Mouse (Mus musculus) left cerebral cortex, postnatal 4 days (tissue): ENCODE measurements around the gene Adad1. TPM values are rescaled to one million over a fixed set of nuclear protein-coding genes. Genes with fewer than 3 reads are reported as not detected.
A peak's percentile ranks its signal among the peaks of the same experiment; 100 is the strongest.

Experiments used
- DNase-seq: peaks from one replicate; pipeline ENCODE4 v3.0.0-alpha.2; 2022
- intact Hi-C: fragments of 180-260 bp; cut with DNase I; formaldehyde crosslinking; loops from one replicate; pipeline ENCODE4 v1.15.1; 2025
- total RNA-seq, 2 experiments: library from RNA; stranded (reverse); gene quantifications; 2 replicates each; pipeline ENCODE4 v1.2.3; 2021

Gene Adad1
- total RNA-seq: not detected

- no peak for DNase-seq
- intact Hi-C loops: no loop called here
These were observed at the start of gene Adad1 for GRCm38 (mm10) chr3:37063406-37063805. TSS of gene Adad1 (plus strand) at chr3:37063527.

- no peak for DNase-seq
- intact Hi-C loops: no loop called here
These were observed 25.3 kb upstream of the Adad1 start for GRCm38 (mm10) chr3:37037979-37038378.

GRCm38 (mm10) chr3:37039811-37040210 lies 23.5 kb upstream of the Adad1 start:
- intact Hi-C loops: no loop called here
- no peak for DNase-seq

GRCm38 (mm10) chr3:37051491-37051890 lies 11.8 kb upstream of the Adad1 start:
- intact Hi-C loops: no loop called here
- no peak for DNase-seq

- DNase-seq: peak; percentile 58
- intact Hi-C loops: no loop called here
These were observed 9.9 kb downstream of the Adad1 start for GRCm38 (mm10) chr3:37073211-37073610.

GRCm38 (mm10) chr3:37084860-37085259 lies 21.5 kb downstream of the Adad1 start:
- intact Hi-C loops: no loop called here
- no peak for DNase-seq

- intact Hi-C loops: no loop called here
- no peak for DNase-seq
These were observed 27.4 kb downstream of the Adad1 start for GRCm38 (mm10) chr3:37090721-37091120.

- intact Hi-C loops: no loop called here
- no peak for DNase-seq
These were observed 62.3 kb downstream of the Adad1 start, which contains the start of gene Il2 for GRCm38 (mm10) chr3:37125655-37126054. TSS of gene Il2 (minus strand) at chr3:37125959.

- intact Hi-C loops: no loop called here
- no peak for DNase-seq
These were observed 62.8 kb downstream of the Adad1 start for GRCm38 (mm10) chr3:37126162-37126561.

GRCm38 (mm10) chr3:37128269-37128668 lies 64.9 kb downstream of the Adad1 start:
- intact Hi-C loops: no loop called here

GRCm38 (mm10) chr3:37129063-37129462 lies 65.7 kb downstream of the Adad1 start:
- intact Hi-C loops: no loop called here
- DNase-seq: no peak

More at GRCm38 (mm10) chr3:37128269-37128668, 64.9 kb downstream of the Adad1 start:
- DNase-seq: no peak

- intact Hi-C loops: no loop called here
- DNase-seq: no peak
These were observed 73.9 kb downstream of the Adad1 start for GRCm38 (mm10) chr3:37137231-37137630.

- no peak for DNase-seq
- intact Hi-C loops: no loop called here
These were observed 75.9 kb downstream of the Adad1 start for GRCm38 (mm10) chr3:37139192-37139591.

GRCm38 (mm10) chr3:37140168-37140906 lies 77.0 kb downstream of the Adad1 start:
- no peak for DNase-seq
- intact Hi-C loops: no loop called here

GRCm38 (mm10) chr3:37141827-37142226 lies 78.5 kb downstream of the Adad1 start:
- no peak for DNase-seq
- intact Hi-C loops: no loop called here

GRCm38 (mm10) chr3:37144979-37145378 lies 81.7 kb downstream of the Adad1 start:
- no peak for DNase-seq
- intact Hi-C loops: no loop called here

GRCm38 (mm10) chr3:37146406-37146805 lies 83.1 kb downstream of the Adad1 start:
- no peak for DNase-seq

GRCm38 (mm10) chr3:37146810-37147209 lies 83.5 kb downstream of the Adad1 start:
- no peak for DNase-seq
- intact Hi-C loops: no loop called here

More at GRCm38 (mm10) chr3:37146406-37146805, 83.1 kb downstream of the Adad1 start:
- intact Hi-C loops: no loop called here

GRCm38 (mm10) chr3:37152274-37152673 lies 88.9 kb downstream of the Adad1 start:
- DNase-seq: no peak
- intact Hi-C loops: no loop called here

- intact Hi-C loops: no loop called here
- no peak for DNase-seq
These were observed 89.7 kb downstream of the Adad1 start for GRCm38 (mm10) chr3:37153004-37153403.

- intact Hi-C loops: no loop called here
These were observed 91.1 kb downstream of the Adad1 start for GRCm38 (mm10) chr3:37154396-37154795.

GRCm38 (mm10) chr3:37157082-37157481 lies 93.8 kb downstream of the Adad1 start:
- intact Hi-C loops: no loop called here
- DNase-seq: no peak

More at GRCm38 (mm10) chr3:37154396-37154795, 91.1 kb downstream of the Adad1 start:
- DNase-seq: no peak

- no peak for DNase-seq
- intact Hi-C loops: no loop called here
These were observed 94.9 kb downstream of the Adad1 start for GRCm38 (mm10) chr3:37158246-37158645.
